Mouse (Mus musculus): Measurements from ENCODE around the gene Hes5. TPM values are rescaled to one million over a fixed set of nuclear protein-coding genes. Genes with fewer than 3 reads are reported as not detected.

Hes5 gene
- 1.1 and 6.1 TPM in 2 replicates for polyA plus RNA-seq (2015; fragmentation: Nextera tagmentation; extraction: Ambion mirVana)

DNA sequence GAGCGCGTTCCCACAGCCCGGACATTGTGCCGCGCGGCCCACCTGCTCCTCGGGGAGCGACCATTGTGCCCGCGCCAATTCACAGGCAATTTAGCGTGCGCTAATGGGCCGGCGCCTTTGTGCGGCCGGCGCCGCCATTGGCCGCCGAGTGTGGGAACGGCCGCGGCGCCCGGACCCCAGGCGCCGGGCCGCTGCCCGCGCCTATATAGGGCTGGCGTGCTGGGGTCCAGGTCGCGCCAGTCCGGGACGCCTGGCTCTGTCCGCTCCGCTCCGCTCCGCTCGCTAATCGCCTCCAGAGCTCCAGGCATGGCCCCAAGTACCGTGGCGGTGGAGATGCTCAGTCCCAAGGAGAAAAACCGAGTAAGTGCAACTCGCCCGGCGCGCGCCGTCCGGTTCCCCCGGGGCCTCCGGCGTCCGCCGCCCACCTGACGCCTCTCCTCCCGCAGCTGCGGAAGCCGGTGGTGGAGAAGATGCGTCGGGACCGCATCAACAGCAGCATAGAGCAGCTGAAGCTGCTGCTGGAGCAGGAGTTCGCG lies at the start of gene Hes5:
Gene Hes5 (plus strand): TSS at position 234 of the 536 bp plus-strand sequence.

DNA sequence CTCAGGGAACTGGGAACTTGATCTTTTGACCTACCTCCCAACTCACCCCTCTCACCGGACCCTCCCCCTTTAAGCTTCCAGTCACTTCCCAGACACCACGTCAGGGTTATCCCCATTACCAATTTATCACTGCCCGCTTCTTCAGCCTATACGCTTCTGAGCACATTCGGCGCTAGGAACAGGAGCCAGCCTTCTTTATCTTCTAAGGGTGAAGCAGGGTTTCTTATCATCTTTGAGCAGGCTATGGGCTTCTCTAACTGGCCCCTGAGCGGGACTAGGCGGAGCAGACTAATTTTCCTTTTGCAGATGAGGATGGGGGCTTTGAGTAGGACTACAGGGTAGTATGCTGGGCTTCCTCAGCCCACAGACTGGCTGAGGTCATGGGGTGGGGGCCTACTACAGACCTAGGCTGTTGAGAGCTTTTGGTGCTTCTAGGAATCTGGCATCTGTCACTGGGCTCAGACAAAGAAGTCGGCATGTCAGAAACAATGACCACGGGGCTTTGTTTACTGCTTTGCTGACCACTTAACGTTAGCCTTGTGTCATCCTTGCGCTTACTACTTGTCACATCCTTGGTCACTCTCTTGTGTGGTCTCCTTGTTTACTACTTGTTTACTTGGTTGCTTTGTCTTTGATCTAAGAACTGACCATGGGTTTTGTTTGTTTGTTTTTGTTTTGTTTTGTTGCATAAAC lies 32.2 kb upstream of the Hes5 start, which contains the start of gene Tnfrsf14:
Gene Tnfrsf14 (minus strand): TSS at position 169 of the 693 bp plus-strand sequence.

DNA sequence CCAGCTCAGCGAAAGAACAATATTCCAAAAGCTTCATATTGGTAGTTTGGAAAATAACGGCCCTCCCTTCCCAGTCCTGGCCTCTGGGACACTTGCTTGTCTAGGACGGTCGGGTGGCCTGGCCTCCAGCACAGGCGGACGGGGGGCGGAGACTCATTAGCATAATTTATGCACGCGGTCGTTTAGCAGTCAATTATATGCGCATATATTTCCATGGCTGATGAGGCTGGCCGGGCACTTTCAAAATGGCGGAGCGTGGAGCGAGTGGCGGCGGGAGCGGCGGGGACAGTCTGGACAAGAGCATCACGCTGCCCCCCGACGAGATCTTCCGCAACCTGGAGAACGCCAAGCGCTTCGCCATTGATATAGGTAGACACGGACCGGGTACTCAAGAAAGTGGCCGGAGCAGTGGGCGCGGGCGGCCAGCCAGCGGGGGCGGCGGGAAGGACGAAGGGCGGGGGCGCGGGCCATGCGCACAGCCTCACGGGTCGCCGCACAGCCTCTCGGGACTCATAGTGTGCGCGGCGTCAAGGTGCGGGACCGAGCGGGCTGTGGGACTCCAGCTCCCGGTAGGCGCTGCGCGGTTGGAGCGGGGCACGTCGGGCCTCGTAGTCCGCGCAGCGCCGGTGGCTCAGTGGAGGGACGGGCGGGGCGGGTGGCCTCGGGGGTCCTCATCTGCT lies 3.3 kb downstream of the Hes5 start, which contains the start of gene Pank4:
Gene Pank4 (plus strand): TSS at position 223 of the 680 bp plus-strand sequence.

Other genes with a start within 250 kb of the Hes5 start
- gene Ttc34, start 123.5 kb upstream of the Hes5 start, polyA plus RNA-seq (2015; fragmentation: Nextera tagmentation; extraction: Ambion mirVana) = 0.10 and 0.19 TPM in 2 replicates
- 1.9 and 5.0 TPM in 2 replicates for gene Mmel1, start 91.3 kb upstream of the Hes5 start, polyA plus RNA-seq (2015; fragmentation: Nextera tagmentation; extraction: Ambion mirVana)
- gene Fam213b, start 61.8 kb upstream of the Hes5 start, polyA plus RNA-seq (2015; fragmentation: Nextera tagmentation; extraction: Ambion mirVana) = 165 and 222 TPM in 2 replicates
- 2.6 TPM in 2 replicates for gene Tnfrsf14, start 32.4 kb upstream of the Hes5 start, polyA plus RNA-seq (2015; fragmentation: Nextera tagmentation; extraction: Ambion mirVana)
- gene Pank4, start 3.2 kb downstream of the Hes5 start, polyA plus RNA-seq (2015; fragmentation: Nextera tagmentation; extraction: Ambion mirVana) = 19.0 and 25.6 TPM in 2 replicates
- 0.61 and 1.5 TPM in 2 replicates for gene Plch2, start 95.9 kb downstream of the Hes5 start, polyA plus RNA-seq (2015; fragmentation: Nextera tagmentation; extraction: Ambion mirVana)
- gene Pex10, start 106.1 kb downstream of the Hes5 start, polyA plus RNA-seq (2015; fragmentation: Nextera tagmentation; extraction: Ambion mirVana) = 10.5 and 20.4 TPM in 2 replicates
- gene Rer1, start 125.5 kb downstream of the Hes5 start, polyA plus RNA-seq (2015; fragmentation: Nextera tagmentation; extraction: Ambion mirVana) = 210 and 215 TPM in 2 replicates
- gene Morn1, start 125.7 kb downstream of the Hes5 start, polyA plus RNA-seq (2015; fragmentation: Nextera tagmentation; extraction: Ambion mirVana) = 3.8 and 9.3 TPM in 2 replicates